Mouse (Mus musculus) liver, embryonic 16.5 days (tissue): ENCODE data around the gene Man1c1. TPM values are rescaled to one million over a fixed set of nuclear protein-coding genes. Genes with fewer than 3 reads are reported as not detected.

ENCODE experiments used
- ATAC-seq: fragments of 200-750 bp; cut with Nextera tagmentation; 2 replicates; pipeline ENCODE4 v1.8.0; 2017; ENCODE audit warnings: low read depth, mild to moderate bottlenecking, moderate number of reproducible peaks, moderate library complexity
- H3K27ac ChIP-seq: fragments of 300-500 bp; sonication (generic); 2 replicates; pipeline ENCODE4 v1.5.1; 2014; ENCODE audit warnings: mild to moderate bottlenecking, low read length
- H3K27me3 ChIP-seq: fragments of 300-500 bp; sonication (generic); 2 replicates; pipeline ENCODE4 v1.6.1; 2014; ENCODE audit warnings: low read depth, low read length, mixed read lengths; ENCODE audit not compliant: control insufficient read depth, insufficient read depth
- H3K36me3 ChIP-seq: fragments of 300-500 bp; sonication (generic); 2 replicates; pipeline ENCODE4 v1.6.1; 2014; ENCODE audit warnings: mild to moderate bottlenecking; ENCODE audit not compliant: control insufficient read depth, insufficient read depth
- H3K4me1 ChIP-seq: fragments of 300-500 bp; sonication (generic); 2 replicates; pipeline ENCODE4 v1.6.1; 2014; ENCODE audit warnings: low read depth, low read length, mixed read lengths; ENCODE audit not compliant: control insufficient read depth
- H3K4me2 ChIP-seq: fragments of 300-500 bp; sonication (generic); 2 replicates; pipeline ENCODE4 v1.6.1; 2014; ENCODE audit warnings: low read depth, low read length, mixed read lengths
- H3K4me3 ChIP-seq: fragments of 300-500 bp; sonication (generic); 2 replicates; pipeline ENCODE4 v1.5.1; 2014; ENCODE audit warnings: low read depth, mild to moderate bottlenecking, low read length
- H3K9ac ChIP-seq: fragments of 300-500 bp; sonication (generic); 2 replicates; pipeline ENCODE4 v1.6.1; 2014; ENCODE audit warnings: low read depth, low read length
- H3K9me3 ChIP-seq: fragments of 300-500 bp; sonication (generic); replicated peaks from 2 replicates; pipeline ENCODE4 v1.6.1; 2016; ENCODE audit warnings: low read length; ENCODE audit not compliant: control insufficient read depth
- WGBS: fragments of 180-500 bp; shearing (Covaris S2); extraction: QIAGEN DNeasy Blood & Tissue Kit; methylation state at CpG from one replicate; pipeline ENCODE4 v1.1.7; 2014; ENCODE audit not compliant: insufficient replicate concordance; 5-methylcytosine and 5-hydroxymethylcytosine counted together
- polyA plus RNA-seq: library from polyadenylated mRNA; unstranded; fragments of >200 nt; fragmentation: Nextera tagmentation; extraction: Ambion mirVana; gene quantifications from 2 replicates; pipeline ENCODE4 v1.2.1, GENCODE M21; 2015

Gene Man1c1
- polyA plus RNA-seq, 1 experiment from 2014 or later, result 1.2 TPM

GRCm38 (mm10) chr4:134551494-134552316, 152.4 kb downstream of the Man1c1 start, which contains the start of gene Selenon:
Gene Selenon, minus strand, starts transcription at chr4:134552166.
- Histone ChIP-seq H3K4me2 (peak within 1 kb of the TSS; percentile 83), H3K27ac (no peak within 1 kb of the TSS), H3K4me3 (peak within 1 kb of the TSS; percentile 67), H3K4me1 (peaks cover 24% of the 10 kb centered on the region), H3K9me3 (peaks cover 5% of the 10 kb centered on the region), H3K9ac (peak within 1 kb of the TSS; percentile 69), H3K36me3 (peaks cover 5% of the 10 kb centered on the region; the same call in 1 of the 2 replicates), H3K27me3 (no peaks in the 10 kb centered on the region)
- 1% methylated on average over 66 of the region's 67 CpGs for WGBS
- peak; percentile 77 for ATAC-seq

- peaks cover 5% of the 10 kb centered on the region for H3K36me3 ChIP-seq
- no peak overlapping the region for H3K4me2 ChIP-seq
- ATAC-seq, result no peak
- no peak overlapping the region for H3K9ac ChIP-seq
- peaks cover 5% of the 10 kb centered on the region for H3K9me3 ChIP-seq
- no peak overlapping the region for H3K4me3 ChIP-seq
- no peaks in the 10 kb centered on the region for H3K27me3 ChIP-seq
- H3K4me1 ChIP-seq, result peaks cover 24% of the 10 kb centered on the region
- no peak overlapping the region for H3K27ac ChIP-seq
- WGBS, result 88% methylated on average over 8 of the region's 8 CpGs
Measured at GRCm38 (mm10) chr4:134549899-134550298, 154.2 kb downstream of the Man1c1 start.

- Histone ChIP-seq H3K4me1 (peaks cover 24% of the 10 kb centered on the region), H3K27ac (no peak overlapping the region), H3K4me3 (no peak overlapping the region), H3K36me3 (peaks cover 5% of the 10 kb centered on the region), H3K9ac (no peak overlapping the region), H3K27me3 (no peaks in the 10 kb centered on the region), H3K4me2 (no peak overlapping the region), H3K9me3 (peaks cover 5% of the 10 kb centered on the region)
- no peak for ATAC-seq
- WGBS, result 41% methylated on average over 18 of the region's 18 CpGs
Measured at GRCm38 (mm10) chr4:134548169-134548938, 155.7 kb downstream of the Man1c1 start.

- 66% methylated on average over 9 of the region's 9 CpGs for WGBS
- Histone ChIP-seq H3K27me3 (no peaks in the 10 kb centered on the region), H3K27ac (peak overlapping the region; percentile 31; the same call in 1 of the 2 replicates), H3K9me3 (peaks cover 5% of the 10 kb centered on the region), H3K4me3 (no peak overlapping the region), H3K4me1 (peaks cover 20% of the 10 kb centered on the region), H3K36me3 (peaks cover 5% of the 10 kb centered on the region), H3K4me2 (0 out of 2 replicates have a peak overlapping the region, but pooled peaks have one; percentile 6), H3K9ac (0 out of 2 replicates have a peak overlapping the region, but pooled peaks have one; percentile 5)
- ATAC-seq, result no peak
Measured at GRCm38 (mm10) chr4:134546814-134547705, 157.0 kb downstream of the Man1c1 start.

GRCm38 (mm10) chr4:134543261-134543660, 160.8 kb downstream of the Man1c1 start:
- Histone ChIP-seq H3K27ac (no peak overlapping the region), H3K36me3 (no peaks in the 10 kb centered on the region; the same call in 1 of the 2 replicates), H3K9ac (no peak overlapping the region), H3K27me3 (no peaks in the 10 kb centered on the region), H3K9me3 (no peaks in the 10 kb centered on the region), H3K4me2 (no peak overlapping the region), H3K4me3 (no peak overlapping the region), H3K4me1 (peaks cover 13% of the 10 kb centered on the region)
- ATAC-seq, result peak; percentile 56
- WGBS, result 0% methylated on average over 5 of the region's 5 CpGs

- Histone ChIP-seq H3K4me2 (no peak overlapping the region), H3K9ac (no peak overlapping the region), H3K36me3 (no peaks in the 10 kb centered on the region; the same call in 1 of the 2 replicates), H3K9me3 (no peaks in the 10 kb centered on the region), H3K27ac (no peak overlapping the region), H3K4me1 (peaks cover 8% of the 10 kb centered on the region), H3K4me3 (no peak overlapping the region), H3K27me3 (no peaks in the 10 kb centered on the region)
- no peak for ATAC-seq
- 73% methylated on average over 9 of the region's 9 CpGs for WGBS
Measured at GRCm38 (mm10) chr4:134542726-134543125, 161.4 kb downstream of the Man1c1 start.

GRCm38 (mm10) chr4:134538997-134539580, 165.0 kb downstream of the Man1c1 start:
- ATAC-seq, result no peak
- H3K4me1 ChIP-seq, result peaks cover 9% of the 10 kb centered on the region
- no peak overlapping the region for H3K4me2 ChIP-seq
- no peak overlapping the region for H3K27ac ChIP-seq
- H3K27me3 ChIP-seq, result no peaks in the 10 kb centered on the region
- H3K9me3 ChIP-seq, result no peaks in the 10 kb centered on the region
- H3K4me3 ChIP-seq, result no peak overlapping the region
- H3K36me3 ChIP-seq, result no peaks in the 10 kb centered on the region
- 78% methylated on average over 10 of the region's 10 CpGs for WGBS
- no peak overlapping the region for H3K9ac ChIP-seq

- Histone ChIP-seq H3K4me1 (peaks cover 28% of the 10 kb centered on the region), H3K9me3 (no peaks in the 10 kb centered on the region), H3K4me2 (peak overlapping the region; percentile 99), H3K4me3 (peak overlapping the region; percentile 96), H3K27me3 (no peaks in the 10 kb centered on the region), H3K27ac (no peak overlapping the region), H3K9ac (peak overlapping the region; percentile 63), H3K36me3 (no peaks in the 10 kb centered on the region)
- 12% methylated on average over 8 of the region's 8 CpGs for WGBS
- no peak for ATAC-seq
Measured at GRCm38 (mm10) chr4:134535787-134536151, 168.3 kb downstream of the Man1c1 start.
